Mouse (Mus musculus) cortical plate, adult 2 months (tissue): Measurements from ENCODE around the gene Snx15.

Source experiments
- CTCF ChIP-seq: fragments of 200-500 bp; IDR thresholded peaks from 2 replicates; pipeline ENCODE4 v1.5.1; 2011; ENCODE audit warnings: mild to moderate bottlenecking, control low read depth, low read length; ENCODE audit not compliant: insufficient read depth; ENCODE audit errors: extremely low read depth
- POLR2A ChIP-seq: fragments of 200-500 bp; IDR thresholded peaks from 2 replicates; pipeline ENCODE4 v1.6.1; 2011; ENCODE audit warnings: mild to moderate bottlenecking, low read length, control low read depth; ENCODE audit not compliant: insufficient read depth; ENCODE audit errors: extremely low read depth

GRCm38 (mm10) chr19:6069851-6070250, 58.3 kb downstream of the Snx15 start:
- no peak for TF ChIP-seq POLR2A
- no peak for TF ChIP-seq CTCF
